Mouse (Mus musculus): ENCODE measurements around the gene Angptl7.

DNA sequence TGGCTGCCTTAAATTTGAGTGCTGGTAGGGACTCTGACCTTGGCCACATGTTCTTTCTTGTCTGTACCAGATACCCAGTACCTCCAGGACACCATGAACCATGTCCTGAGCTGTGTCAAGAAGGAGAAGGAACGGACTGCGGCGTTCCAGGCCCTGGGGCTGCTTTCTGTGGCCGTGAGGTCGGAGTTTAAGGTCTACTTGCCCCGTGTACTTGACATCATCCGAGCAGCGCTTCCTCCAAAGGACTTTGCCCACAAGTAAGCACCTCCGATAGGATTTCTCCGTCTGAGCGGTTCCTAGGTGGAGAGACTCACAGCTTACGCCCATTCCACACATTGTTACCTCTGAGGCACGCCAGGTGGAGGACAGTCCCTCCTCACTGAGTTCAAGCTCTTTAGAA lies 37.5 kb downstream of the Angptl7 start:
- no peak for TF ChIP-seq EP300 (IDR thresholded peaks at IDR 0.05; ENCODE audit: low read depth)
- no peak for TF ChIP-seq CTCF (IDR thresholded peaks at IDR 0.05; ENCODE audit: low read depth)
